Mouse (Mus musculus) heart, adult 2 months (tissue): ENCODE measurements around the gene Prr19.

Experiments used
- EP300 ChIP-seq: fragments of 200-500 bp; IDR thresholded peaks from 2 replicates; pipeline ENCODE4 v1.6.1; 2011; ENCODE audit warnings: low read depth, low read length, control low read depth; ENCODE audit not compliant: insufficient read depth
- POLR2A ChIP-seq: fragments of 200-500 bp; IDR thresholded peaks from 2 replicates; pipeline ENCODE4 v1.6.1; 2011; ENCODE audit warnings: mild to moderate bottlenecking, low read depth, low read length, control low read depth; ENCODE audit not compliant: insufficient read depth

DNA sequence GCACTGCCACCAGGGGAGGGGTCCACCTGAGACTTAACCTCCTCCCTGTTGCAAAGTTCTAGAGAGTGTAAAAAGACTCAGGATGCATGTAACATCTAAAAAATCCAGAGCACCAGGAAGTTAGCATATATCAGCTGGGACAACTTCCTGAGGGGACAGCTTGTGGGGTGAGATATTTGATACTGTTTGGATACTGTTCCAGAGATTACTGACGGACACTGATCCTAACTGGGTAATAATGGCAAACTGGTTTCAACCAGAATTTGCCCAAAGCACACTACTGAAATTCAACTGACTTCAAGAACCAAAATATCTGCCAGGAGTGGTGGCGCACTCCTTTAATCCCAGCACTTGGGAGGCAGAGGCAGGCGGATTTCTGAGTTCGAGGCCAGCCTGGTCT, 6.7 kb upstream of the Prr19 start:
- no peak for TF ChIP-seq POLR2A
- TF ChIP-seq EP300: no peak
